Comparison of ENCODE assay signal across 14 mouse cellular contexts in the genomic region with DNA sequence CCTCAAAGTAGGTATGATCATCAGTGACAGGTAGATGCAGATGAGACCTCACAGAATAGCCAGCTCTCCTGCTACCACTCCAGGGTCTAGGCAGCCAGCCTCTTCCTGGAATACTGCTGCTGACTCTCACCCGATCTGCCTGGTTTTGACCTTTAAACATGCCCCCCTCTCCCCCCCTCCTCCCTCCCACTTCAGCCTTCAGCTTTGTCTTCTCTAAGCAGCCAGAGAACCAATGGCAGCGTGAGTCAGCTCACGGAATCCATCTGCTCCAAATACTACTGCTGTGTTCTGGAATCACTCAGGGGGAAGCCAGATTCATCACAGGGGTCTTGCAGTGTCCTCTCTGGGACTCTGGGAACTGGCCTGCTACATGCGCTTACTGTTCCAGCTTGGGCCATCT.
A peak's percentile ranks its signal among the peaks of the same experiment; 100 is the strongest.
DNase-seq lines count a peak whose midpoint lies in the region; ATAC-seq and TF ChIP-seq lines count a peak whose summit lies in the region.
"Had no signal": no experiment of that assay in that cellular context is flagged by ENCODE, and none has a peak within 500 bp of the region (broad histone marks: within the 10 kb centered on the region; RNA-seq: fewer than 3 reads in every experiment).

No protein-coding gene starts in this region.

- no peak overlapping the region for H3K27ac ChIP-seq in limb, embryonic 13.5 days
- H3K27ac ChIP-seq in limb, embryonic 10.5 days, result no peak overlapping the region
- H3K27ac ChIP-seq in heart, adult 2 months, result no peak overlapping the region
- H3K27ac ChIP-seq: gastrocnemius, adult 2 months; hindbrain, embryonic 13.5 days; liver, embryonic 12.5 days had no signal

- no peak for TF ChIP-seq EP300 in heart, adult 2 months (IDR thresholded peaks at IDR 0.05; ENCODE audit: insufficient read depth, low read depth, low read length)

- 45% methylated on average over 4 of the region's 4 CpGs for WGBS in limb, embryonic 13.5 days
- WGBS in limb, embryonic 10.5 days, result 47% methylated on average over 4 of the region's 4 CpGs
- 72% methylated on average over 4 of the region's 4 CpGs for WGBS in heart, adult 2 months

- DNase-seq in cerebellum, adult 11 months, result peak; percentile 14
- no peak for DNase-seq in limb, embryonic 10.5 days (ENCODE audit: low spot score)
- peak; percentile 44 for DNase-seq in cerebellum, adult 9-11 months
- DNase-seq in retina, postnatal 1 day, result peak; percentile 35
- no peak for DNase-seq in urinary bladder, postnatal 36 days (ENCODE audit: low spot score in 2 of 2)
- DNase-seq in heart, adult 2 months, result no peak
- DNase-seq: gastrocnemius, adult 2 months; kidney, postnatal 14 days; lung, postnatal 14 days had no signal

- intact Hi-C loops in heart, adult 2 months (cut with DNase I), result no loop called here

- no peaks in the 10 kb centered on the region for H3K36me3 ChIP-seq in limb, embryonic 13.5 days
- H3K36me3 ChIP-seq in limb, embryonic 10.5 days, result no peaks in the 10 kb centered on the region
- H3K36me3 ChIP-seq in heart, adult 2 months (ENCODE audit: control insufficient read depth, insufficient read depth, low read length), result no peaks in the 10 kb centered on the region
- H3K36me3 ChIP-seq: hindbrain, embryonic 13.5 days; liver, embryonic 12.5 days had no signal

- no peaks in the 10 kb centered on the region for H3K79me2 ChIP-seq in heart, adult 2 months (replicated peaks; ENCODE audit: control insufficient read depth, insufficient read depth, low read length)

- H3K9me3 ChIP-seq in limb, embryonic 13.5 days, result no peaks in the 10 kb centered on the region
- H3K9me3 ChIP-seq in limb, embryonic 10.5 days (replicated peaks), result no peaks in the 10 kb centered on the region
- H3K9me3 ChIP-seq: hindbrain, embryonic 13.5 days; liver, embryonic 12.5 days had no signal

- no peak overlapping the region for H3K4me3 ChIP-seq in limb, embryonic 13.5 days
- no peak overlapping the region for H3K4me3 ChIP-seq in limb, embryonic 10.5 days
- H3K4me3 ChIP-seq in heart, adult 2 months, result no peak overlapping the region
- H3K4me3 ChIP-seq: gastrocnemius, adult 2 months; hindbrain, embryonic 13.5 days; liver, embryonic 12.5 days had no signal

- H3K4me2 ChIP-seq in limb, embryonic 13.5 days (replicated peaks), result no peak overlapping the region
- H3K4me2 ChIP-seq: heart, embryonic 11.5 days; hindbrain, embryonic 13.5 days; liver, embryonic 12.5 days had no signal

- TF ChIP-seq CTCF in heart, adult 2 months (IDR thresholded peaks at IDR 0.05), result no peak

- H3K4me1 ChIP-seq in limb, embryonic 13.5 days, result peaks cover 6% of the 10 kb centered on the region
- H3K4me1 ChIP-seq in limb, embryonic 10.5 days, result peaks cover 6% of the 10 kb centered on the region; the same call in 1 of the 2 replicates
- H3K4me1 ChIP-seq in heart, adult 2 months (ENCODE audit: control insufficient read depth, insufficient read depth, low read length), result no peaks in the 10 kb centered on the region
- H3K4me1 ChIP-seq: liver, embryonic 12.5 days had no signal

- no peak overlapping the region for H3K9ac ChIP-seq in limb, embryonic 13.5 days
- H3K9ac ChIP-seq in heart, adult 2 months (ENCODE audit: low read depth, low read length), result no peak overlapping the region
- H3K9ac ChIP-seq: hindbrain, embryonic 13.5 days; liver, embryonic 12.5 days had no signal

- H3K27me3 ChIP-seq in limb, embryonic 13.5 days, result no peaks in the 10 kb centered on the region
- no peaks in the 10 kb centered on the region for H3K27me3 ChIP-seq in limb, embryonic 10.5 days (ENCODE audit: low read depth, poor library complexity, severe bottlenecking)
- H3K27me3 ChIP-seq in heart, adult 2 months (ENCODE audit: control insufficient read depth, insufficient read depth, low read length), result no peaks in the 10 kb centered on the region
- H3K27me3 ChIP-seq: hindbrain, embryonic 13.5 days; liver, embryonic 12.5 days had no signal

- ATAC-seq in cerebellum, adult (ENCODE audit: insufficient number of reproducible peaks, low FRiP score, low TSS enrichment), result no peak
- 0 out of 2 replicates have a peak, but pooled peaks have one; percentile 15 for ATAC-seq in limb, embryonic 13.5 days (ENCODE audit: low FRiP score, low read depth)
- ATAC-seq: liver, embryonic 12.5 days had no signal

- TF ChIP-seq POLR2A in heart, adult 2 months (IDR thresholded peaks at IDR 0.05; ENCODE audit: insufficient read depth, low read depth, low read length), result no peak

Comparison
In these comparisons a context has a peak if more than half of its experiments do, and no peak if none do; other contexts are left out.
1. DNase-seq: peak in cerebellum, adult 11 months (single experiment), cerebellum, adult 9-11 months (single experiment) and retina, postnatal 1 day (single experiment); none in limb, embryonic 10.5 days (single experiment), urinary bladder, postnatal 36 days (0 of 2) and heart, adult 2 months (0 of 2).